Mouse (Mus musculus) limb, embryonic 14.5 days (tissue): ENCODE results near the gene Vwf. TPM values are rescaled to one million over a fixed set of nuclear protein-coding genes. Genes with fewer than 3 reads are reported as not detected.

ENCODE experiments used
- ATAC-seq: fragments of 200-750 bp; cut with Nextera tagmentation; 2 replicates; pipeline ENCODE4 v1.8.0; 2017; ENCODE audit warnings: low read depth, moderate number of reproducible peaks, moderate TSS enrichment; ENCODE audit not compliant: low FRiP score
- DNase-seq: peaks from one replicate; pipeline ENCODE4 v3.0.0-alpha.2; 2015; ENCODE audit warnings: low spot score
- H3K27ac ChIP-seq: fragments of 300-500 bp; sonication (generic); replicated peaks from 2 replicates; pipeline ENCODE4 v1.5.1; 2014; ENCODE audit warnings: low read depth, mild to moderate bottlenecking, low read length, moderate library complexity, mixed read lengths
- H3K27me3 ChIP-seq: fragments of 300-500 bp; sonication (generic); 2 replicates; pipeline ENCODE4 v1.6.1; 2014; ENCODE audit warnings: low read length, mixed read lengths; ENCODE audit not compliant: control insufficient read depth, insufficient read depth
- H3K36me3 ChIP-seq: fragments of 300-500 bp; sonication (generic); 2 replicates; pipeline ENCODE4 v1.6.1; 2014; ENCODE audit warnings: mild to moderate bottlenecking, low read length, moderate library complexity, mixed read lengths; ENCODE audit not compliant: control insufficient read depth, insufficient read depth
- H3K4me1 ChIP-seq: fragments of 300-500 bp; sonication (generic); 2 replicates; pipeline ENCODE4 v1.6.1; 2014; ENCODE audit warnings: antibody characterized with exemption, low read length, mixed read lengths; ENCODE audit not compliant: control insufficient read depth, insufficient read depth
- H3K4me2 ChIP-seq: fragments of 300-500 bp; sonication (generic); replicated peaks from 2 replicates; pipeline ENCODE4 v1.6.1; 2014; ENCODE audit warnings: low read depth, mild to moderate bottlenecking, low read length, moderate library complexity; ENCODE audit not compliant: severe bottlenecking
- H3K4me3 ChIP-seq: fragments of 300-500 bp; sonication (generic); replicated peaks from 2 replicates; pipeline ENCODE4 v1.5.1; 2014; ENCODE audit warnings: low read length
- H3K9ac ChIP-seq: fragments of 300-500 bp; sonication (generic); 2 replicates; pipeline ENCODE4 v1.6.1; 2014; ENCODE audit warnings: mild to moderate bottlenecking, low read depth, low read length, moderate library complexity; ENCODE audit not compliant: severe bottlenecking
- H3K9me3 ChIP-seq: fragments of 300-500 bp; sonication (generic); 2 replicates; pipeline ENCODE4 v1.6.1; 2016; ENCODE audit warnings: low read length; ENCODE audit not compliant: control insufficient read depth
- POLR2A ChIP-seq: fragments of 200-500 bp; IDR thresholded peaks from 2 replicates; pipeline ENCODE4 v1.8.0; 2012; ENCODE audit warnings: inconsistent platforms, mild to moderate bottlenecking, moderate library complexity, borderline replicate concordance; ENCODE audit not compliant: insufficient read depth, insufficient read length; ENCODE audit errors: extremely low read depth
- WGBS: fragments of 180-500 bp; shearing (Covaris S2); extraction: QIAGEN DNeasy Blood & Tissue Kit; methylation state at CpG from one replicate; pipeline ENCODE4 v1.1.7; 2014; 5-methylcytosine and 5-hydroxymethylcytosine counted together
- polyA plus RNA-seq, 2 experiments: library from polyadenylated mRNA; depleted of rRNA in 1 of 2; stranded (reverse) in 1 of 2; unstranded in 1 of 2; fragments of >200 nt; fragmentation: Nextera tagmentation in 1 of 2; extraction: Ambion mirVana in 1 of 2; gene quantifications; 2 replicates each; pipeline versions ENCODE4 v1.2.1 to v1.2.3; 2012 to 2014

Vwf gene
- polyA plus RNA-seq, 2 experiments: 11.2 to 12.0 TPM

- no peaks in the 10 kb centered on the region for H3K9me3 ChIP-seq
- no peak overlapping the region for H3K27ac ChIP-seq
- peaks cover 2% of the 10 kb centered on the region; the same call in 1 of the 2 replicates for H3K4me1 ChIP-seq
- no peak for TF ChIP-seq POLR2A
- H3K4me2 ChIP-seq: no peak overlapping the region
- ATAC-seq (no peak), DNase-seq (no peak)
- no peaks in the 10 kb centered on the region for H3K36me3 ChIP-seq
- 57% methylated on average over 8 of the region's 8 CpGs for WGBS
- no peaks in the 10 kb centered on the region for H3K27me3 ChIP-seq
- no peak overlapping the region for H3K9ac ChIP-seq
- H3K4me3 ChIP-seq: no peak overlapping the region
These were observed 45.2 kb downstream of the Vwf start for GRCm38 (mm10) chr6:125591652-125592385.

GRCm38 (mm10) chr6:125592536-125592935 is 46.0 kb downstream of the Vwf start:
- WGBS: 84% methylated on average over 6 of the region's 6 CpGs
- no peaks in the 10 kb centered on the region for H3K9me3 ChIP-seq
- H3K36me3 ChIP-seq: no peaks in the 10 kb centered on the region
- no peak for DNase-seq
- no peak overlapping the region for H3K9ac ChIP-seq
- no peak for ATAC-seq
- no peak overlapping the region for H3K27ac ChIP-seq
- TF ChIP-seq POLR2A: no peak
- H3K4me1 ChIP-seq: peaks cover 2% of the 10 kb centered on the region; the same call in 1 of the 2 replicates
- H3K4me3 ChIP-seq: no peak overlapping the region
- H3K4me2 ChIP-seq: no peak overlapping the region
- H3K27me3 ChIP-seq: no peaks in the 10 kb centered on the region

GRCm38 (mm10) chr6:125594311-125594710 is 47.7 kb downstream of the Vwf start:
- Histone ChIP-seq H3K4me3 (no peak overlapping the region), H3K9me3 (no peaks in the 10 kb centered on the region), H3K36me3 (no peaks in the 10 kb centered on the region), H3K4me1 (0 out of 2 replicates have a peak, but pooled peaks cover 2% of the 10 kb centered on the region), H3K27ac (no peak overlapping the region), H3K27me3 (no peaks in the 10 kb centered on the region), H3K4me2 (no peak overlapping the region), H3K9ac (no peak overlapping the region)
- DNase-seq (no peak), ATAC-seq (no peak)
- no peak for TF ChIP-seq POLR2A
- WGBS: 82% methylated on average over 4 of the region's 4 CpGs

- Histone ChIP-seq H3K36me3 (no peaks in the 10 kb centered on the region), H3K9me3 (no peaks in the 10 kb centered on the region), H3K27ac (no peak overlapping the region), H3K4me2 (no peak overlapping the region), H3K4me1 (0 out of 2 replicates have a peak, but pooled peaks cover 2% of the 10 kb centered on the region), H3K9ac (no peak overlapping the region), H3K4me3 (no peak overlapping the region), H3K27me3 (no peaks in the 10 kb centered on the region)
- no peak for TF ChIP-seq POLR2A
- WGBS: 22% methylated on average over 4 of the region's 4 CpGs
- ATAC-seq: no peak
- no peak for DNase-seq
These were observed 48.3 kb downstream of the Vwf start for GRCm38 (mm10) chr6:125594825-125595224.

GRCm38 (mm10) chr6:125596701-125597318 is 50.2 kb downstream of the Vwf start:
- 77% methylated on average over 16 of the region's 16 CpGs for WGBS
- no peak for TF ChIP-seq POLR2A

More at GRCm38 (mm10) chr6:125596701-125597318, 50.2 kb downstream of the Vwf start:
- no peaks in the 10 kb centered on the region for H3K9me3 ChIP-seq
- H3K4me3 ChIP-seq: no peak overlapping the region
- H3K4me2 ChIP-seq: no peak overlapping the region
- peaks cover 3% of the 10 kb centered on the region; the same call in 1 of the 2 replicates for H3K4me1 ChIP-seq
- no peak overlapping the region for H3K27ac ChIP-seq
- no peak for DNase-seq
- H3K27me3 ChIP-seq: no peaks in the 10 kb centered on the region
- no peaks in the 10 kb centered on the region for H3K36me3 ChIP-seq
- H3K9ac ChIP-seq: no peak overlapping the region
- no peak for ATAC-seq
